Mouse (Mus musculus): ENCODE results near the gene Myl3. TPM values are rescaled to one million over a fixed set of nuclear protein-coding genes. Genes with fewer than 3 reads are reported as not detected.

The Myl3 gene
- 0.17 TPM in 1 of 2 replicates, not detected in the other for polyA plus RNA-seq (2012; rRNA removed)

- 6% methylated on average over 17 of the region's 17 CpGs for WGBS
- DNase-seq (ENCODE audit: low read depth, low spot score): no peak
These were observed at the start of gene Myl3 for GRCm38 (mm10) chr9:110741711-110742294. Gene Myl3 (plus strand): TSS chr9:110741861.

GRCm38 (mm10) chr9:110695165-110695755 is 46.4 kb upstream of the Myl3 start:
- 81% methylated on average over 4 of the region's 4 CpGs for WGBS
- DNase-seq (ENCODE audit: low read depth, low spot score): no peak

GRCm38 (mm10) chr9:110696427-110696826 is 45.2 kb upstream of the Myl3 start:
- WGBS: 94% methylated on average over 5 of the region's 5 CpGs
- no peak for DNase-seq (ENCODE audit: low read depth, low spot score)

- 65% methylated on average over 3 of the region's 3 CpGs for WGBS
- DNase-seq (ENCODE audit: low read depth, low spot score): no peak
These were observed 44.2 kb upstream of the Myl3 start for GRCm38 (mm10) chr9:110697465-110697864.

GRCm38 (mm10) chr9:110699574-110699973 is 42.1 kb upstream of the Myl3 start:
- DNase-seq (ENCODE audit: low read depth, low spot score): no peak
- 42% methylated on average over 3 of the region's 3 CpGs for WGBS

- no peak for DNase-seq (ENCODE audit: low read depth, low spot score)
- WGBS: 73% methylated on average over 11 of the region's 12 CpGs
These were observed 40.3 kb upstream of the Myl3 start for GRCm38 (mm10) chr9:110701114-110702032.

- WGBS: 59% methylated on average over 1 of the region's 1 CpGs
- no peak for DNase-seq (ENCODE audit: low read depth, low spot score)
These were observed 38.8 kb upstream of the Myl3 start for GRCm38 (mm10) chr9:110702848-110703247.

GRCm38 (mm10) chr9:110703951-110704350 is 37.7 kb upstream of the Myl3 start:
- no peak for DNase-seq (ENCODE audit: low read depth, low spot score)
- 82% methylated on average over 6 of the region's 6 CpGs for WGBS

- no peak for DNase-seq (ENCODE audit: low read depth, low spot score)
- WGBS: 70% methylated on average over 5 of the region's 5 CpGs
These were observed 34.9 kb upstream of the Myl3 start for GRCm38 (mm10) chr9:110706784-110707183.

GRCm38 (mm10) chr9:110709640-110710258 is 31.9 kb upstream of the Myl3 start:
- no peak for DNase-seq (ENCODE audit: low read depth, low spot score)
- 15% methylated on average over 5 of the region's 5 CpGs for WGBS

GRCm38 (mm10) chr9:110711532-110711931 is 30.1 kb upstream of the Myl3 start:
- 97% methylated on average over 1 of the region's 1 CpGs for WGBS
- DNase-seq (ENCODE audit: low read depth, low spot score): no peak

GRCm38 (mm10) chr9:110711996-110712395 is 29.7 kb upstream of the Myl3 start:
- 90% methylated on average over 6 of the region's 6 CpGs for WGBS
- no peak for DNase-seq (ENCODE audit: low read depth, low spot score)

- WGBS: 76% methylated on average over 4 of the region's 4 CpGs
- DNase-seq (ENCODE audit: low read depth, low spot score): no peak
These were observed 29.1 kb upstream of the Myl3 start for GRCm38 (mm10) chr9:110712545-110712944.

- no peak for DNase-seq (ENCODE audit: low read depth, low spot score)
- WGBS: 35% methylated on average over 1 of the region's 1 CpGs
These were observed 28.3 kb upstream of the Myl3 start for GRCm38 (mm10) chr9:110713389-110713788.

GRCm38 (mm10) chr9:110715426-110715825 is 26.2 kb upstream of the Myl3 start:
- DNase-seq (ENCODE audit: low read depth, low spot score): no peak
- WGBS: 62% methylated on average over 1 of the region's 1 CpGs

- whole genome bisulfite sequencing: 38% methylated on average over 4 of the region's 4 CpGs
- no peak for DNase-seq (ENCODE audit: low read depth, low spot score)
These were observed 24.9 kb upstream of the Myl3 start for GRCm38 (mm10) chr9:110716775-110717174.

GRCm38 (mm10) chr9:110718071-110718470 is 23.6 kb upstream of the Myl3 start:
- WGBS: 69% methylated on average over 6 of the region's 6 CpGs
- no peak for DNase-seq (ENCODE audit: low read depth, low spot score)

GRCm38 (mm10) chr9:110718810-110719209 is 22.9 kb upstream of the Myl3 start:
- no peak for DNase-seq (ENCODE audit: low read depth, low spot score)
- WGBS: 64% methylated on average over 3 of the region's 3 CpGs

GRCm38 (mm10) chr9:110719977-110720376 is 21.7 kb upstream of the Myl3 start:
- no peak for DNase-seq (ENCODE audit: low read depth, low spot score)
- 57% methylated on average over 5 of the region's 5 CpGs for WGBS

- no peak for DNase-seq (ENCODE audit: low read depth, low spot score)
- 82% methylated on average over 10 of the region's 10 CpGs for WGBS
These were observed 19.6 kb upstream of the Myl3 start for GRCm38 (mm10) chr9:110722060-110722459.

Data from large intestine, adult 2 months (tissue).